Mouse (Mus musculus): ENCODE measurements around the gene Ahcyl1.
A peak's percentile ranks its signal among the peaks of the same experiment; 100 is the strongest.
"Not testable (repeated sequence)": the region's sequence is repeated elsewhere in the genome, so short reads cannot be mapped to it uniquely, and the experiment has no call there.

Ahcyl1 gene

GRCm38 (mm10) chr3:107656888-107657287, 39.5 kb downstream of the Ahcyl1 start:
- no peak for DNase-seq (ENCODE audit: low read depth in 2 of 2, low spot score in 2 of 2)

GRCm38 (mm10) chr3:107656151-107656550, 40.2 kb downstream of the Ahcyl1 start:
- no peak for DNase-seq (ENCODE audit: low read depth in 2 of 2, low spot score in 2 of 2)

- DNase-seq (ENCODE audit: low read depth in 2 of 2, low spot score in 2 of 2), result no peak
Measured at GRCm38 (mm10) chr3:107655491-107655890, 40.9 kb downstream of the Ahcyl1 start.

GRCm38 (mm10) chr3:107654861-107655260, 41.5 kb downstream of the Ahcyl1 start:
- DNase-seq (ENCODE audit: low read depth in 2 of 2, low spot score in 2 of 2), result no peak

- no peak for DNase-seq (ENCODE audit: low read depth in 2 of 2, low spot score in 2 of 2)
Measured at GRCm38 (mm10) chr3:107652968-107653367, 43.4 kb downstream of the Ahcyl1 start.

- DNase-seq (ENCODE audit: low read depth in 2 of 2, low spot score in 2 of 2), result not testable (repeated sequence)
Measured at GRCm38 (mm10) chr3:107650276-107650675, 46.1 kb downstream of the Ahcyl1 start.

- no peak for DNase-seq (ENCODE audit: low read depth in 2 of 2, low spot score in 2 of 2)
Measured at GRCm38 (mm10) chr3:107646947-107647346, 49.4 kb downstream of the Ahcyl1 start.

- DNase-seq (ENCODE audit: low read depth in 2 of 2, low spot score in 2 of 2), result no peak
Measured at GRCm38 (mm10) chr3:107637606-107638172, 58.7 kb downstream of the Ahcyl1 start.

- DNase-seq (ENCODE audit: low read depth in 2 of 2, low spot score in 2 of 2), result no peak
Measured at GRCm38 (mm10) chr3:107636236-107636635, 60.1 kb downstream of the Ahcyl1 start.

GRCm38 (mm10) chr3:107635836-107636235, 60.5 kb downstream of the Ahcyl1 start:
- no peak for DNase-seq (ENCODE audit: low read depth in 2 of 2, low spot score in 2 of 2)

- DNase-seq (ENCODE audit: low read depth in 2 of 2, low spot score in 2 of 2), result no peak
Measured at GRCm38 (mm10) chr3:107633906-107634305, 62.5 kb downstream of the Ahcyl1 start.

GRCm38 (mm10) chr3:107632786-107633185, 63.6 kb downstream of the Ahcyl1 start:
- no peak for DNase-seq (ENCODE audit: low read depth in 2 of 2, low spot score in 2 of 2)

GRCm38 (mm10) chr3:107631523-107631958, 64.8 kb downstream of the Ahcyl1 start, which contains the start of gene Strip1:
TSS of gene Strip1 (minus strand) at chr3:107631694.
- peak; percentile 87 to 89 for DNase-seq (ENCODE audit: low read depth in 2 of 2, low spot score in 2 of 2)

- peak in 1 of 2 experiments; percentile 3 for DNase-seq (ENCODE audit: low read depth in 2 of 2, low spot score in 2 of 2)
Measured at GRCm38 (mm10) chr3:107630682-107631522, 65.5 kb downstream of the Ahcyl1 start, which contains the start of gene Gm10961. TSS of gene Gm10961 (plus strand) at chr3:107631322.

- DNase-seq (ENCODE audit: low read depth in 2 of 2, low spot score in 2 of 2), result no peak
Measured at GRCm38 (mm10) chr3:107629411-107629810, 66.9 kb downstream of the Ahcyl1 start.

GRCm38 (mm10) chr3:107628551-107628950, 67.8 kb downstream of the Ahcyl1 start:
- DNase-seq (ENCODE audit: low read depth in 2 of 2, low spot score in 2 of 2), result no peak

GRCm38 (mm10) chr3:107627641-107628040, 68.7 kb downstream of the Ahcyl1 start:
- DNase-seq (ENCODE audit: low read depth in 2 of 2, low spot score in 2 of 2), result no peak

GRCm38 (mm10) chr3:107626751-107627150, 69.6 kb downstream of the Ahcyl1 start:
- no peak for DNase-seq (ENCODE audit: low read depth in 2 of 2, low spot score in 2 of 2)

- DNase-seq (ENCODE audit: low read depth in 2 of 2, low spot score in 2 of 2), result no peak
Measured at GRCm38 (mm10) chr3:107625536-107625935, 70.8 kb downstream of the Ahcyl1 start.

GRCm38 (mm10) chr3:107624424-107624823, 71.9 kb downstream of the Ahcyl1 start:
- DNase-seq (ENCODE audit: low read depth in 2 of 2, low spot score in 2 of 2), result no peak

- DNase-seq (ENCODE audit: low read depth in 2 of 2, low spot score in 2 of 2), result no peak
Measured at GRCm38 (mm10) chr3:107622537-107622936, 73.8 kb downstream of the Ahcyl1 start.

Measured in CD8-positive naive resting alpha-beta T cell, adult 2 months (primary cell).